Mouse (Mus musculus): ENCODE data around the gene Sned1. TPM values are rescaled to one million over a fixed set of nuclear protein-coding genes. Genes with fewer than 3 reads are reported as not detected.
"Not testable (repeated sequence)": the region's sequence is repeated elsewhere in the genome, so short reads cannot be mapped to it uniquely, and the experiment has no call there.

Sned1 gene
- polyA plus RNA-seq (2012; rRNA removed) (0.16 and 0.25 TPM in 2 replicates), polyA plus RNA-seq (2014; fragmentation: Nextera tagmentation; extraction: Ambion mirVana) (0.06 and 0.25 TPM in 2 replicates)

DNA sequence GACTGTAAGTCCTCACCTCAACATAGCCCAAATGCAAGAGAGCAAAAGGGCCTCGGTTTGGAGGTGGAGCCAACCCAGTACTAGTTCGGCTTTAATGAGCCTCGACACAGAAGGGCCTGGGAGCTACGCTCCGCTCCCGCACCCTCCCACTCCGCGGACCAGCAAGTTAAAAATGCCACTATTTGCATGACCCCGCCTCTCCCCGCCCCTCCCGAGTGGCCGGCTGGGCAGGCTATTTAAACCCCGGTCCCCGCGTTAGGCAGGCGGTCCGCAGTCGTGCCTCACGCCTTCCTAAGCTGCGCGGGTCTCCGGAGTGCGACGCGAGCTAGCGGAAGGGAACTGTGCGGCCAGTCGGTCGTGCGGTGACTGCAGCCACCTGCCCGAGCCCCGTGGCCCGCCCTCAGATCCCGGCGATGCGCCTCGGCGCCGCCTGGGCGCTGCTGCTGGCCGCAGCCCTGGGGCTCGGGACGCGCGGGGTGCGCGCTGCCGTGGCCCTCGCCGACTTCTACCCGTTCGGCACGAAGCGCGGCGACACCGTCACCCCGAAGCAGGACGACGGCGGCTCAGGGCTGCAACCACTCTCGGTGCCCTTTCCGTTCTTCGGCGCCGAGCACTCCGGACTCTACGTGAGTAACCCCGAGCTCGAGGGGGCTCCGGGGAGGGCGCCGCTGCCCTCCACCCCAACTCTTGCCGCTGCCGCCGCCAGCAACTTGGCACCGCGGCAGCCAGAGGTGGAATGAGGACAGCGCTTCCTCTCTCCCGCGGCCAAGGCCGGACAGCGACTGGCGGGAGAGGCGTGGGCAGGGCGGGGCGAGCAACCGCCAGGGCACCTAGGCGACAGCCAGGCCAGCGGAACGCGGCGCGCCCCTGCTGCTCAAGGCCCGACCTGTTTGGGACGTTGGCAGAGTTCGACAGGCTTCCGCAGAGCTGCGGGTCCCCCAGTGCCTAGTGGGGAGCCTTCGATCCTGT is at the start of gene Sned1:
Gene Sned1 (plus strand): TSS at position 266 of the 969 bp plus-strand sequence.
- Histone ChIP-seq H3K4me2 (ENCODE audit: low read depth) (peak within 1 kb of the TSS; percentile 65), H3K27ac (no peak within 1 kb of the TSS), H3K36me3 (replicated peaks; ENCODE audit: control insufficient read depth, insufficient read depth, low read depth) (no peaks in the 10 kb centered on the region), H3K27me3 (ENCODE audit: control insufficient read depth, insufficient read depth, low read length) (peaks cover 29% of the 10 kb centered on the region), H3K4me3 (ENCODE audit: insufficient read depth in 1 of 2, low read depth in 2 of 2, low read length in 2 of 2) (peak within 1 kb of the TSS; percentile 28 to 47), H3K9me3 (ENCODE audit: control insufficient read depth, low read length) (no peaks in the 10 kb centered on the region), H3K4me1 (replicated peaks; ENCODE audit: control insufficient read depth in 2 of 2, insufficient read depth in 2 of 2, low read length in 1 of 2) (no peaks in the 10 kb centered on the region), H3K9ac (replicated peaks) (no peak within 1 kb of the TSS)
- peak; percentile 16 to 30 (median 23) for DNase-seq (ENCODE audit: low read depth in 3 of 3, low spot score in 3 of 3)
- WGBS (ENCODE audit: insufficient replicate concordance): under 1% methylated on average over 100 of the region's 100 CpGs
- peak; percentile 70 for ATAC-seq (ENCODE audit: insufficient read depth)
- TF ChIP-seq EP300 (IDR thresholded peaks at IDR 0.05; ENCODE audit: low read depth): no peak
- TF ChIP-seq CTCF (IDR thresholded peaks at IDR 0.05; ENCODE audit: low read depth): no peak

DNA sequence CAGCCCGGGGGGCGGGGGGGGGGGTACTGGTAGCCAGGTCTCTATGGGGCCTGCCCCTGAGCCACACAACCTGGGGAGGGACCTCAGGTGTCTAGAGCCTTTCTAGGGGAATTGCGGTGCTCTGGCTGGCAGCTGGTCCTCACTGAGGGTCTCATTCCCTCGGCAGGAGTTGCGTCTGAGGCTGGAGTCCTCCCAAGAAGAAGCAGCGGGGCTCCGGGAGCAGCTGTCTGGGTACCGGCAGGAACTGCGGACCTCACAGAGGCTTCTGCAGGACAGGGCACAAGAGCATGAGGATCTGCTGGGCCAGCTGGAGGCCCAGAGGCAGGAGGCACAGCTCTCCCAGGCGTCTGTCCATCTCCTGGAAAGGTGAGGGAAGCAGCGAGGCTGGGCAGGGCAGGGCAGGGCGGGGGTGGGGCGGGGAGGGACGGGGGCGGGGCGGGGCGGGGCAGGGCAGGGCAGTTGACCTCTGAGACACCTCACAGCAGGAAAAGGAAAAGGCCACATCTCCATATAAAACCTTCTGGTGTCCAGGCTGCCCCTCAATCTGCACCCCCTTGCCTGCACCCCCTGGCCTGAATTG is 44.8 kb upstream of the Sned1 start:
- Histone ChIP-seq H3K4me3 (ENCODE audit: insufficient read depth in 1 of 2, low read depth in 2 of 2, low read length in 2 of 2) (no peak overlapping the region), H3K36me3 (replicated peaks; ENCODE audit: control insufficient read depth, insufficient read depth, low read depth) (no peaks in the 10 kb centered on the region), H3K9ac (replicated peaks) (no peak overlapping the region), H3K4me2 (ENCODE audit: low read depth) (no peak overlapping the region), H3K27ac (no peak overlapping the region), H3K27me3 (ENCODE audit: control insufficient read depth, insufficient read depth, low read length) (peaks cover 3% of the 10 kb centered on the region), H3K9me3 (ENCODE audit: control insufficient read depth, low read length) (no peaks in the 10 kb centered on the region), H3K4me1 (replicated peaks; ENCODE audit: control insufficient read depth in 2 of 2, insufficient read depth in 2 of 2, low read length in 1 of 2) (no peaks in the 10 kb centered on the region)
- no peak for ATAC-seq (ENCODE audit: insufficient read depth)
- DNase-seq (ENCODE audit: low read depth in 3 of 3, low spot score in 3 of 3): no peak
- TF ChIP-seq EP300 (IDR thresholded peaks at IDR 0.05; ENCODE audit: low read depth) (no peak), CTCF (IDR thresholded peaks at IDR 0.05; ENCODE audit: low read depth) (no peak)
- 12% methylated on average over 13 of the region's 17 CpGs for WGBS (ENCODE audit: insufficient replicate concordance)

DNA sequence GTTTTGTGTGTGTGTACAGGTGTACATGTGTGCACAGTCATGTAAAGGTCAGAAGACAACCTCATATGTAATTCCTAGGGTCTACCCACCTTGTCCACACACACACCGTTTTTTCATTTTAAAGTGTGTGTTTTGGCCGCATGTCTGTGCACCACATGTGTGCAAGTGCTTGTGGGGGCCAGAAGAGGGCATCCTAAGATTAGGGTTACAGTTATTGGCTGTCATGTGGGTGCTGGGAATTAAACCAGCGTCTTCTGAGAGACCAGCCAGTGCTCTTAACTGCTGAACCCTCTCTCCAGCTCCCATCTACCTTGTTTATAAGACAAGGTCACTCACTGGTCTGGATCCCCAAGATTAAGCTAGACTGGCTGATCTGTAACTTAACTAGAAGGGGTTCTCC is 40.7 kb upstream of the Sned1 start:
- Histone ChIP-seq H3K4me3 (ENCODE audit: insufficient read depth in 1 of 2, low read depth in 2 of 2, low read length in 2 of 2) (no peak overlapping the region), H3K27me3 (ENCODE audit: control insufficient read depth, insufficient read depth, low read length) (peaks cover 3% of the 10 kb centered on the region), H3K36me3 (replicated peaks; ENCODE audit: control insufficient read depth, insufficient read depth, low read depth) (no peaks in the 10 kb centered on the region), H3K4me1 (replicated peaks; ENCODE audit: control insufficient read depth in 2 of 2, insufficient read depth in 2 of 2, low read length in 1 of 2) (no peaks in the 10 kb centered on the region), H3K9me3 (ENCODE audit: control insufficient read depth, low read length) (no peaks in the 10 kb centered on the region), H3K4me2 (ENCODE audit: low read depth) (no peak overlapping the region), H3K27ac (no peak overlapping the region), H3K9ac (replicated peaks) (no peak overlapping the region)
- WGBS (ENCODE audit: insufficient replicate concordance): 55% methylated on average over 3 of the region's 3 CpGs
- ATAC-seq (ENCODE audit: insufficient read depth): no peak
- no peak for TF ChIP-seq EP300 (IDR thresholded peaks at IDR 0.05; ENCODE audit: low read depth)
- DNase-seq (ENCODE audit: low read depth in 3 of 3, low spot score in 3 of 3): no peak

DNA sequence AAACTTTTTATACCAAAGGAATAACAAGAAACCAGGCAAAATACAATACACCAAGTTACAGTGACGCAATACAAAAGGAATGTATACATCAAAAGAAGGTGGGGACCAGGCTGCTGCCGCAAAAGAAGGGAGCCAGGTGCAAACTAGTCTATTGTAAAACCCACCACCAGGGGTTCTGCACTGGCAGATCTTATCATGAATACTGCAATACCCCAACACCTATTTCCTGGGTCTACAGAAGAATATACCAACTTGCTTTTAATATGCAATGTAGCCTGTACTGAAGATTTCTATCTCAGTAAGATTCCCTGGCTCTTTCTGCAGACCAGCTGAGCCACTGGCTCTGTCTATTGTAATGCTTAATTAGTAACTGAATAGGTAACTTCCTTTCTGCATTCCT is 38.2 kb upstream of the Sned1 start:
- WGBS (ENCODE audit: insufficient replicate concordance): 77% methylated on average over 2 of the region's 2 CpGs
- not testable (repeated sequence) for ATAC-seq (ENCODE audit: insufficient read depth)

DNA sequence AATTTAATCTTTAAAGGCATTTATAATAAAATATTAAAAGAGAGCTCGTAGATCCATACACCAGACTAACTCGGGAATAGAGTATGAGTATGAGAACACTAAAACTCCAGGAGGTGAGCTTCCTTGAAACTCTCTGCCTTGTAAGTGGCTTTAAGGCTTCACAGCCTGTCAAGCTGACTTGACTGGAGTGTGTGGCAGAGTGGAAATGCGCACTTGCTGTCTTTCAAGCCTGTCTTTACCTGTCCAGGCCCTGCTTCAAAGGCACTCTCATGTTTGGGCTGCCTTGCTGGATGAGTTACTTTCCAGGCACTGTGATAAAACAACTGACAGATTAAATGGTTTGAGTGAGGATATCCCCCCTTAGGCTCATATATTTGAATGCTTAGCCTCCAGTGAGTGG is 37.7 kb upstream of the Sned1 start:
- H3K9ac ChIP-seq (replicated peaks): no peak overlapping the region
- TF ChIP-seq EP300 (IDR thresholded peaks at IDR 0.05; ENCODE audit: low read depth) (no peak), CTCF (IDR thresholded peaks at IDR 0.05; ENCODE audit: low read depth) (no peak)
- WGBS (ENCODE audit: insufficient replicate concordance): 55% methylated on average over 3 of the region's 3 CpGs

More for the DNA sequence above, 38.2 kb upstream of the Sned1 start:
- not testable (repeated sequence) for H3K4me2 ChIP-seq (ENCODE audit: low read depth); H3K36me3 ChIP-seq (replicated peaks; ENCODE audit: control insufficient read depth, insufficient read depth, low read depth); H3K9ac ChIP-seq (replicated peaks); H3K9me3 ChIP-seq (ENCODE audit: control insufficient read depth, low read length); H3K27ac ChIP-seq; DNase-seq (ENCODE audit: low read depth in 3 of 3, low spot score in 3 of 3); H3K4me3 ChIP-seq (ENCODE audit: insufficient read depth in 1 of 2, low read depth in 2 of 2, low read length in 2 of 2); H3K4me1 ChIP-seq (replicated peaks; ENCODE audit: control insufficient read depth in 2 of 2, insufficient read depth in 2 of 2, low read length in 1 of 2); H3K27me3 ChIP-seq (ENCODE audit: control insufficient read depth, insufficient read depth, low read length)

More for the DNA sequence above, 37.7 kb upstream of the Sned1 start:
- Histone ChIP-seq H3K27me3 (ENCODE audit: control insufficient read depth, insufficient read depth, low read length) (no peaks in the 10 kb centered on the region), H3K4me3 (ENCODE audit: insufficient read depth in 1 of 2, low read depth in 2 of 2, low read length in 2 of 2) (no peak overlapping the region), H3K4me1 (replicated peaks; ENCODE audit: control insufficient read depth in 2 of 2, insufficient read depth in 2 of 2, low read length in 1 of 2) (no peaks in the 10 kb centered on the region), H3K27ac (no peak overlapping the region), H3K9me3 (ENCODE audit: control insufficient read depth, low read length) (no peaks in the 10 kb centered on the region), H3K4me2 (ENCODE audit: low read depth) (no peak overlapping the region), H3K36me3 (replicated peaks; ENCODE audit: control insufficient read depth, insufficient read depth, low read depth) (no peaks in the 10 kb centered on the region)
- no peak for DNase-seq (ENCODE audit: low read depth in 3 of 3, low spot score in 3 of 3)
- no peak for ATAC-seq (ENCODE audit: insufficient read depth)

Measured in liver, embryonic 14.5 days (tissue).